Mouse (Mus musculus): ENCODE results near the gene Trp53i11. TPM values are rescaled to one million over a fixed set of nuclear protein-coding genes. Genes with fewer than 3 reads are reported as not detected.

The Trp53i11 gene
- polyA plus RNA-seq, 1 experiment: 51.6 TPM

DNA sequence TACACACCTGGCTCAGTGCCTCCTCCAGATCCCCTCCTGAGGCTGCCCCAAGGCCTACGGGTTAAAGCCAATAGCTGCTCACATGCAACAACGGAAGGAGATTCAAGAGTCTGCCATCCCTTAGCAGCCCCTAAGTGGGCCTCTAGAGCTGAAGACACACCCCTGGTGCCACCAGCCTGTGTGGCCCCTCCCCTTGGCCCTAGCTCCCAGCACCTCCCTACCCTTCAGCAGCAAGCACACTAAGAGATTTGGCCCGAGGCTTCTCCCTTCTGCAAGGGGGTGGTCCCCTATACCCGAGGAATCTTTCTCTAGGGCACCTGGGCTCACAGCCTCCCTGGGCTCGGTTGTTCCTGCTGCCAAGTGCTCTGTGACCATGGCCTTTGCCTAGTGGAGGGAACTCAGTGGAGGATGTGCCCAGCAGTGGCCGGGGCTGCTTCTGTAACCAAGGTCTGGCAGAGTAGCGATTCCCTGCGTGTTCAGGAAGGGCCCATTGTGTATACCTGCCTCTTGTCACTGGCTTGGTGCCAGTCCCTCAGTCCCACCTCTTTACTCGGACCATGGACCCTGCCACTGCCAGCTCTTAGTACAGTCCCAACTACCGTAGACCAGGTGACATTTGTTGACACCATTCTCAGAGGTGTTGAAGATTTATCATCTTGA, 13.5 kb downstream of the Trp53i11 start:
- TF ChIP-seq POLR2A (IDR thresholded peaks at IDR 0.05; ENCODE audit: control insufficient read depth, low read depth, low read length): no peak
- no peak for TF ChIP-seq CTCF (IDR thresholded peaks at IDR 0.05; ENCODE audit: control insufficient read depth, insufficient read depth, insufficient replicate concordance, low read depth, low read length)
- H3K4me3 ChIP-seq (ENCODE audit: control insufficient read depth, low read depth, low read length): no peak overlapping the region
- no peaks in the 10 kb centered on the region for H3K36me3 ChIP-seq (ENCODE audit: control insufficient read depth, insufficient read depth, low read length)
- no peak overlapping the region for H3K27ac ChIP-seq (ENCODE audit: control insufficient read depth, insufficient read depth, low read depth, low read length)
- peaks cover 6% of the 10 kb centered on the region for H3K4me1 ChIP-seq (ENCODE audit: control insufficient read depth, insufficient read depth, low read length)
- H3K27me3 ChIP-seq (ENCODE audit: control insufficient read depth, insufficient read depth, low read length): no peaks in the 10 kb centered on the region

DNA sequence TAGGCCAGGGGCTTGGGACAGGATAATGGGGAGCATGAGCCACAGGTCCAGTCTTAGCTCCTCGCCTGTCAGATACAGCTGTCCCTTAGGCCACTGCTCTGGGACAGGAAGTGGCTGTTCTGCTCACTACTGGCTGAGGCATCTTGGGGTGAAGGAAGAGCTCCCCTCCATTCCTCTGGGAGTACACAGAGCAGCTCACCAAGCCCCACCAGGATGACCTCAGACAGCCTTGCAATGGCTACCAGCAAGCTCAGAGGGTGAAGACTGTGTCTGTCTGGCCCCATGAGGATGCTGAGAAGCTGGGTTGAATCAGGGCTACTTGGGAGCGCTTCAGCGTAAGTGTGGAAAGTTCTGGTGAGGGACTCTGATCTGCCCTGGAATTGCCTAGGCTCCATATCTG, 14.6 kb downstream of the Trp53i11 start:
- Histone ChIP-seq H3K4me3 (ENCODE audit: control insufficient read depth, low read depth, low read length) (no peak overlapping the region), H3K4me1 (ENCODE audit: control insufficient read depth, insufficient read depth, low read length) (peaks cover 6% of the 10 kb centered on the region), H3K36me3 (ENCODE audit: control insufficient read depth, insufficient read depth, low read length) (no peaks in the 10 kb centered on the region), H3K27me3 (ENCODE audit: control insufficient read depth, insufficient read depth, low read length) (no peaks in the 10 kb centered on the region), H3K27ac (ENCODE audit: control insufficient read depth, insufficient read depth, low read depth, low read length) (no peak overlapping the region)
- TF ChIP-seq CTCF (IDR thresholded peaks at IDR 0.05; ENCODE audit: control insufficient read depth, insufficient read depth, insufficient replicate concordance, low read depth, low read length) (no peak), POLR2A (IDR thresholded peaks at IDR 0.05; ENCODE audit: control insufficient read depth, low read depth, low read length) (no peak)

DNA sequence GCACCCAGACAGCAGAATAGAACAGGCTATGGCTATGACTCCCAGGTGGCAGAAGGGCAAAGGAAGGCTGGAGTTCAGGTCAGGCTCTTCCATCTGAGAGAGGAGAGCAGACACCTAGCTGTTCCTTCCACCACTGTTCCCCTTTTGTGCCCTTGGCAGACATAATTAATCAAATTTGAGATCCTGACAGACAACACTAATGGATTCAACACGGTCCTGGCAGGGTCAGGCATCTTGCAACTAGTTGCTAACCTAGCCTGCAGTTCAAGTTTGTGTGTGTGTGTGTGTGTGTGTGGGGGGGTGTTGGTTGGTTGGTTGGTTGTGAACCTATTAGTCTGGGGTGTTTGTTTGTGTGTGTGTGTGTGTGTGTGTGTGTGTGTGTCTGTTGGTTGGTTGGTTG, 15.4 kb downstream of the Trp53i11 start:
- Histone ChIP-seq H3K4me1 (ENCODE audit: control insufficient read depth, insufficient read depth, low read length) (peaks cover 6% of the 10 kb centered on the region), H3K36me3 (ENCODE audit: control insufficient read depth, insufficient read depth, low read length) (no peaks in the 10 kb centered on the region)

DNA sequence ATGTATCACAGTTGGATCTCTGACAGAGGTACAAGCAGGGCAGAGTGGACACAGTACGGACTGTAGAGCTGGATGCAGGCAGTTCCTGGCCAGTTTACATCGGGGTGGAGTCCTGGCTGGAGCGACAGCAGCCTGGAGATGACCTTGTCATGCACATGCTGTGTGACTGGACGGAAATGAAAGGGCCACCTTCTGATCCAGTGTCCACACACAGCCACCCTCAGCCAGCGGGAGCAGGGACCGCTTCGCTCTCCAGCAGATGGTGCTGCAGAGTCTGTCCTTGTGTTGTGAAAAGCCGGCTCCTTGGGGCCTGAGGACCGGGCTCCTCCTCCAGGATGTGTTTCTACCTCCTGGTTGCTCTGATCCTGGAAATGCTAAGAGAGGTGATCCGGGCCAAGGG, 16.3 kb downstream of the Trp53i11 start:
- peak; percentile 41; the same call in 1 of the 2 replicates for TF ChIP-seq CTCF (IDR thresholded peaks at IDR 0.05; ENCODE audit: control insufficient read depth, insufficient read depth, insufficient replicate concordance, low read depth, low read length)
- no peak for TF ChIP-seq POLR2A (IDR thresholded peaks at IDR 0.05; ENCODE audit: control insufficient read depth, low read depth, low read length)
- Histone ChIP-seq H3K4me3 (ENCODE audit: control insufficient read depth, low read depth, low read length) (no peak overlapping the region), H3K27ac (ENCODE audit: control insufficient read depth, insufficient read depth, low read depth, low read length) (no peak overlapping the region), H3K4me1 (ENCODE audit: control insufficient read depth, insufficient read depth, low read length) (peaks cover under 1% of the 10 kb centered on the region; the same call in 1 of the 2 replicates), H3K27me3 (ENCODE audit: control insufficient read depth, insufficient read depth, low read length) (no peaks in the 10 kb centered on the region), H3K36me3 (ENCODE audit: control insufficient read depth, insufficient read depth, low read length) (no peaks in the 10 kb centered on the region)

More for the DNA sequence above, 15.4 kb downstream of the Trp53i11 start:
- Histone ChIP-seq H3K27ac (ENCODE audit: control insufficient read depth, insufficient read depth, low read depth, low read length) (no peak overlapping the region), H3K4me3 (ENCODE audit: control insufficient read depth, low read depth, low read length) (no peak overlapping the region), H3K27me3 (ENCODE audit: control insufficient read depth, insufficient read depth, low read length) (no peaks in the 10 kb centered on the region)
- TF ChIP-seq POLR2A (IDR thresholded peaks at IDR 0.05; ENCODE audit: control insufficient read depth, low read depth, low read length) (no peak), CTCF (IDR thresholded peaks at IDR 0.05; ENCODE audit: control insufficient read depth, insufficient read depth, insufficient replicate concordance, low read depth, low read length) (no peak)

DNA sequence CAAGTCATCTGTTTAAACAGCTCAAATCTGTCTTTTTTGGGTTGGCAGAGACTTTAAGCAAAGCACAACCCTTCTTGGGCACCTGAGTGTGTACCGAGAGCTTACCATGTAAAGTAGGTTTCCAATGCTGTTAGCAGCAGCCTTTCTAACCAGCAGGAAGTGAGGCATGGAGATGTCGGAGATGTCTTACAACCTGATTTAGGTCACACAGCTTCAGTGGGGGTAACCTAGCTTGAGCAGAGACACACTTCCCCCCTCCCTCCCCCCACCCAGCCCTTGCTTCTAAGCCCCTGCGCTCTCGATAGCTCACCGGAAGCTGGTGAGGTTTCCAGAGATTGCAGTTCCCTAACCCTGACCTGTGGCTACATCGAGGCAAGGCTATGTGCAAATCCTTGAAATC, 17.2 kb downstream of the Trp53i11 start:
- TF ChIP-seq CTCF (IDR thresholded peaks at IDR 0.05; ENCODE audit: control insufficient read depth, insufficient read depth, insufficient replicate concordance, low read depth, low read length) (no peak), POLR2A (IDR thresholded peaks at IDR 0.05; ENCODE audit: control insufficient read depth, low read depth, low read length) (no peak)
- no peaks in the 10 kb centered on the region for H3K36me3 ChIP-seq (ENCODE audit: control insufficient read depth, insufficient read depth, low read length)
- no peaks in the 10 kb centered on the region for H3K4me1 ChIP-seq (ENCODE audit: control insufficient read depth, insufficient read depth, low read length)
- H3K4me3 ChIP-seq (ENCODE audit: control insufficient read depth, low read depth, low read length): no peak overlapping the region
- no peaks in the 10 kb centered on the region for H3K27me3 ChIP-seq (ENCODE audit: control insufficient read depth, insufficient read depth, low read length)
- H3K27ac ChIP-seq (ENCODE audit: control insufficient read depth, insufficient read depth, low read depth, low read length): no peak overlapping the region

DNA sequence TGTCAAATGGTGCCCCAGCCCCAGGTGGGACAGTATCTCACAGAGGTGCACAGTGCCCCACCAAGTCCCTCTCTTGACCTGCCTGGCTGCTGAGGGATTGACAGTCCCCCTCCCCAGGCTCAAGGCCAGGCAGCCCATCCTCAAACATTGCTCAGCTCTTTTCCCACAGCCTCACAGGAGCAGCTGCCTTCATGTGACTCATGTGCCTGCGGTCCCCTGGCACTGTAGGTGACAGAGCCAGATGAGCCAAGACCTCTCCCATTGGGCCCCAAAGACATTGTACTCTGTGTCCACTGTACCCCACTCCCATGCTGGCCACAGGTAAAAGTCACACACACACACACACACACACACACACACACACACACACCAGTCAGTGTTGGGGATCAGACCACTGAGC, 18.8 kb downstream of the Trp53i11 start:
- no peak overlapping the region for H3K27ac ChIP-seq (ENCODE audit: control insufficient read depth, insufficient read depth, low read depth, low read length)
- H3K4me3 ChIP-seq (ENCODE audit: control insufficient read depth, low read depth, low read length): no peak overlapping the region
- H3K36me3 ChIP-seq (ENCODE audit: control insufficient read depth, insufficient read depth, low read length): no peaks in the 10 kb centered on the region
- H3K27me3 ChIP-seq (ENCODE audit: control insufficient read depth, insufficient read depth, low read length): no peaks in the 10 kb centered on the region
- no peaks in the 10 kb centered on the region for H3K4me1 ChIP-seq (ENCODE audit: control insufficient read depth, insufficient read depth, low read length)
- TF ChIP-seq CTCF (IDR thresholded peaks at IDR 0.05; ENCODE audit: control insufficient read depth, insufficient read depth, insufficient replicate concordance, low read depth, low read length) (no peak), POLR2A (IDR thresholded peaks at IDR 0.05; ENCODE audit: control insufficient read depth, low read depth, low read length) (no peak)

DNA sequence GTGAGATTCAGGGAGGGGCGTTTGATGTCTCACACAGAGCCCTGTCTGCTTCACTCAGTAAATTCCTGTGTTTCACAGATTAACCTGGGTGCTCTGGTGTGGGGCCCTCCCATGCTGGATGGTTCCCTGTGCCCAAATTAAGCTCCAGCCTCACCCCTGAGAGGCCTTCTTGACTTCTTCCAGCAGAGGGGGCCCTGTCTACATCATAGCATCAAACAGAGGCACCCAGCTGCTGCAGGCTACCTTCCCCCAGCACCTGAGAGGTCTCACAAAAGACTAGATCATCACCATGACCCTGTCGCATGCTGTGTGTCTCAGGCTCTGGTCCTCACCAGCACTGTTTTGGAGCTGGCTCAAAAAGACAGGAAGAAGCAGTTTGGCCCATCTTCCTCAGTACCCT, 25.0 kb downstream of the Trp53i11 start:
- Histone ChIP-seq H3K36me3 (ENCODE audit: control insufficient read depth, insufficient read depth, low read length) (no peaks in the 10 kb centered on the region), H3K4me3 (ENCODE audit: control insufficient read depth, low read depth, low read length) (no peak overlapping the region)

More for the DNA sequence above, 25.0 kb downstream of the Trp53i11 start:
- Histone ChIP-seq H3K4me1 (ENCODE audit: control insufficient read depth, insufficient read depth, low read length) (no peaks in the 10 kb centered on the region), H3K27ac (ENCODE audit: control insufficient read depth, insufficient read depth, low read depth, low read length) (no peak overlapping the region), H3K27me3 (ENCODE audit: control insufficient read depth, insufficient read depth, low read length) (no peaks in the 10 kb centered on the region)
- no peak for TF ChIP-seq CTCF (IDR thresholded peaks at IDR 0.05; ENCODE audit: control insufficient read depth, insufficient read depth, insufficient replicate concordance, low read depth, low read length)

Measured in testis, adult 2 months (tissue).